Mouse (Mus musculus) ES-E14 (cell line): ENCODE data around the gene Zdhhc22. TPM values are rescaled to one million over a fixed set of nuclear protein-coding genes. Genes with fewer than 3 reads are reported as not detected.

ENCODE experiments used
- DNase-seq: peaks from one replicate; pipeline ENCODE4 v3.0.0-alpha.2; 2013; ENCODE audit warnings: low read depth, low spot score
- H3K27ac ChIP-seq: 2 replicates; pipeline ENCODE4 v1.5.1; 2012; ENCODE audit warnings: low read depth, mild to moderate bottlenecking, low read length, moderate library complexity, mixed read lengths; ENCODE audit not compliant: poor library complexity, insufficient read depth, severe bottlenecking
- H3K36me3 ChIP-seq: 2 replicates; pipeline ENCODE4 v1.6.1; 2012; ENCODE audit warnings: mild to moderate bottlenecking, low read length, moderate library complexity, mixed read lengths; ENCODE audit not compliant: control insufficient read depth, poor library complexity, insufficient read depth, severe bottlenecking
- H3K4me1 ChIP-seq, 2 experiments: fragments of 150-350 bp in 1 of 2; sonication (generic) in 1 of 2; 2 replicates each; pipeline ENCODE4 v1.6.1; 2012; ENCODE audit warnings: low read length in 2 of 2, mild to moderate bottlenecking in 1 of 2, mixed read lengths in 1 of 2; ENCODE audit not compliant: control insufficient read depth in 2 of 2, insufficient read depth in 2 of 2, poor library complexity in 1 of 2
- H3K4me3 ChIP-seq, 2 experiments: fragments of 150-350 bp in 1 of 2; sonication (generic) in 1 of 2; 2 replicates each; pipeline ENCODE4 v1.5.1; 2012; ENCODE audit warnings: low read length in 2 of 2, low read depth in 1 of 2, mild to moderate bottlenecking in 1 of 2, mixed read lengths in 1 of 2; ENCODE audit not compliant: insufficient read depth in 1 of 2, poor library complexity in 1 of 2, severe bottlenecking in 1 of 2
- H3K9ac ChIP-seq: 2 replicates; pipeline ENCODE4 v1.6.1; 2012; ENCODE audit warnings: low read depth, mild to moderate bottlenecking, low read length, mixed read lengths; ENCODE audit not compliant: poor library complexity, insufficient read depth, severe bottlenecking
- H3K9me3 ChIP-seq: fragments of 150-350 bp; sonication (generic); 2 replicates; pipeline ENCODE4 v1.6.1; 2012; ENCODE audit warnings: low read depth, mild to moderate bottlenecking, low read length; ENCODE audit not compliant: control insufficient read depth, insufficient read depth
- CHD2 ChIP-seq: IDR thresholded peaks from 2 replicates; pipeline ENCODE4 v1.6.1; 2014; ENCODE audit warnings: mild to moderate bottlenecking, low read depth, low read length, inconsistent platforms
- HCFC1 ChIP-seq: IDR thresholded peaks from 2 replicates; pipeline ENCODE4 v1.6.1; 2012; ENCODE audit warnings: low read length, inconsistent platforms, borderline replicate concordance; ENCODE audit not compliant: insufficient read depth
- MAFK ChIP-seq: IDR thresholded peaks from 2 replicates; pipeline ENCODE4 v1.6.1; 2014; ENCODE audit warnings: mild to moderate bottlenecking, low read depth, low read length, inconsistent platforms; ENCODE audit not compliant: insufficient read depth
- ZC3H11A ChIP-seq: IDR thresholded peaks from 2 replicates; pipeline ENCODE4 v1.6.1; 2012; ENCODE audit warnings: low read depth, mild to moderate bottlenecking, inconsistent platforms, low read length, borderline replicate concordance
- ZNF384 ChIP-seq: IDR thresholded peaks from 2 replicates; pipeline ENCODE4 v1.6.1; 2012; ENCODE audit warnings: low read depth, low read length, inconsistent platforms
- in situ Hi-C, 2 experiments: fragments of 600-800 bp; cut with MboI; formaldehyde crosslinking; loops; one replicate each; pipeline ENCODE4 v1.15.1; 2025; ENCODE audit warnings: low sequenced_read_pairs in 2 of 2, inconsistent platforms in 1 of 2; ENCODE audit not compliant: unreplicated experiment in 2 of 2
- total RNA-seq: library from RNA; depleted of rRNA; stranded (reverse); fragments of 300-350 nt; gene quantifications from 2 replicates; pipeline ENCODE4 v1.2.3, GENCODE M21; 2012

Zdhhc22 gene
- total RNA-seq, 1 experiment: not detected

DNA sequence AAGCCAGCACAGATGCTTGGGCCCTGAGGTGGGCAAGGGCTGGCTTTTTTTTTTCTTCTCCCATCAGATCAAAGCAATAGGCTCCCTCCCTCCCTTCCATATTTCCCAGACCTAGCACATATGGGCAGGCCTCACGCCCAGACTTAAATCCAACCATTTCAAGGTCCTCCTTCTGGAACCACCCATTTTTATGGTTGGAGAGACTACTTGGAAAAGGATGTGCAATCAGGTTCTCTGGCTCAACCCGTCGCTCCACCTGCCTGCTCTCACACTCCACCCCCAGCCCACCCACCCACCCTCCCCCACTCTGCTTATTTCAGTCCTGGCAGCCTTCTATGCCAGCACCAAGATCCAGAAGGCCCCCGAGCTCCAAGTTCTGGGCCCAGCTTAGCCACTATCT is 3.7 kb downstream of the Zdhhc22 start:
- no peak overlapping the region for H3K4me3 ChIP-seq
- H3K4me1 ChIP-seq: peaks cover 0 to 9% of the 10 kb centered on the region in 2 experiments; a peak in 1 of 4 replicates
- H3K9ac ChIP-seq: no peak overlapping the region
- DNase-seq: no peak
- no peak overlapping the region for H3K27ac ChIP-seq
- in situ Hi-C loops: no loop called here
- TF ChIP-seq CHD2: no peak
- no peak for TF ChIP-seq MAFK
- TF ChIP-seq ZNF384: no peak
- no peak for TF ChIP-seq HCFC1
- no peak for TF ChIP-seq ZC3H11A
- H3K9me3 ChIP-seq: no peaks in the 10 kb centered on the region
- H3K36me3 ChIP-seq: no peaks in the 10 kb centered on the region

- DNase-seq: peak; percentile 63
- H3K9ac ChIP-seq: no peak overlapping the region
These were observed 6.1 kb downstream of the Zdhhc22 start for GRCm38 (mm10) chr12:86984194-86984555.

GRCm38 (mm10) chr12:86983470-86984193 is 6.6 kb downstream of the Zdhhc22 start:
- in situ Hi-C loops: no loop called here
- Histone ChIP-seq H3K4me3 (peak overlapping the region in 1 of 2 experiments; percentile 57; a peak in 1 of 4 replicates), H3K9ac (no peak overlapping the region), H3K4me1 (peaks cover 0 to 8% of the 10 kb centered on the region in 2 experiments; a peak in 1 of 4 replicates), H3K36me3 (no peaks in the 10 kb centered on the region), H3K9me3 (no peaks in the 10 kb centered on the region), H3K27ac (no peak overlapping the region)
- peak; percentile 86 for DNase-seq
- peak; percentile 35; the same call in 1 of the 2 replicates for TF ChIP-seq HCFC1
- no peak for TF ChIP-seq MAFK
- TF ChIP-seq CHD2: 0 out of 2 replicates have a peak, but pooled peaks have one; percentile 57
- no peak for TF ChIP-seq ZNF384
- TF ChIP-seq ZC3H11A: no peak

More at GRCm38 (mm10) chr12:86984194-86984555, 6.1 kb downstream of the Zdhhc22 start:
- no peaks in the 10 kb centered on the region for H3K36me3 ChIP-seq
- H3K4me1 ChIP-seq: peaks cover 0 to 7% of the 10 kb centered on the region in 2 experiments; a peak in 1 of 4 replicates
- H3K9me3 ChIP-seq: no peaks in the 10 kb centered on the region
- in situ Hi-C loops: no loop called here
- no peak for TF ChIP-seq ZNF384
- TF ChIP-seq MAFK: no peak
- TF ChIP-seq CHD2: no peak
- H3K27ac ChIP-seq: no peak overlapping the region
- H3K4me3 ChIP-seq: no peak overlapping the region

GRCm38 (mm10) chr12:86981180-86981579 is 9.1 kb downstream of the Zdhhc22 start:
- H3K4me1 ChIP-seq: peaks cover 1 to 11% of the 10 kb centered on the region in 2 experiments; a peak in 1 of 4 replicates
- H3K9me3 ChIP-seq: no peaks in the 10 kb centered on the region
- no peak overlapping the region for H3K4me3 ChIP-seq
- no peak for DNase-seq
- in situ Hi-C loops: no loop called here
- no peak overlapping the region for H3K27ac ChIP-seq
- no peaks in the 10 kb centered on the region for H3K36me3 ChIP-seq
- no peak overlapping the region for H3K9ac ChIP-seq
- TF ChIP-seq ZC3H11A (0 out of 2 replicates have a peak, but pooled peaks have one; percentile 14), MAFK (no peak), HCFC1 (no peak)

DNA sequence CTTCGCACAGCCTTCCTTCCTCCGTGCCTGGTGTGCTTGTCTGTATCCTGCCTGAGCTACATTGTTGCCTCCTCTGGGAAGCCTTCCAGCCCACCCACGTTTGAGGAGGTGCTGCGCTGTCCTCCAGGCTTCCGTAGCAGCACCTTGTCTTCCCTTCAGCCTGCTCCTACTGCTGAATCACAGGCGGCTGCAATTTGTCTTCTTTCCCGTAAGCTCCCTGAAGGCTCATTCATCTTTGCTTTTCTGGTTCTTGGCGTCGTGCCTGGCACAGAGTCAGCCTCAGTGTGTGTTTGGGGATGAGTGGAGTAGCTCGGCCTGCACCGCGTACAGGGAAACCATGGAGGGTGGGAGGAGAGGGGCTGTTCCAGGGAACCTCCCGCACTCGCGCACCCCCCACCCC is 12.4 kb downstream of the Zdhhc22 start:
- Histone ChIP-seq H3K4me1 (peaks cover 1 to 14% of the 10 kb centered on the region in 2 experiments; a peak in 2 of 4 replicates), H3K9me3 (no peaks in the 10 kb centered on the region), H3K9ac (peak overlapping the region; percentile 66; the same call in 1 of the 2 replicates), H3K36me3 (no peaks in the 10 kb centered on the region), H3K27ac (no peak overlapping the region), H3K4me3 (peak overlapping the region; percentile 26 to 42; a peak in 3 of 4 replicates)
- TF ChIP-seq MAFK (no peak), HCFC1 (no peak), ZNF384 (no peak), CHD2 (no peak), ZC3H11A (no peak)
- no peak for DNase-seq
- in situ Hi-C loops: no loop called here
